Mouse (Mus musculus): ENCODE data around the gene Tbc1d22a.

- no peak for TF ChIP-seq TAL1 (IDR thresholded peaks at IDR 0.05; ENCODE audit: low read length)
- no peak for TF ChIP-seq MAFK (IDR thresholded peaks at IDR 0.05; ENCODE audit: borderline replicate concordance, low read depth, low read length)
- no peak for TF ChIP-seq TCF12 (IDR thresholded peaks at IDR 0.05; ENCODE audit: low read depth, low read length)
- TF ChIP-seq ZNF384 (IDR thresholded peaks at IDR 0.05; ENCODE audit: low read depth, low read length) = no peak
- no peak for TF ChIP-seq GATA1 (IDR thresholded peaks at IDR 0.05; ENCODE audit: low read depth, low read length)
- no peak for TF ChIP-seq HCFC1 (IDR thresholded peaks at IDR 0.05; ENCODE audit: low read depth, low read length)
- no peak for TF ChIP-seq ELF1 (IDR thresholded peaks at IDR 0.05; ENCODE audit: low read depth, low read length)
Observed at GRCm38 (mm10) chr15:86423884-86424283, 209.6 kb downstream of the Tbc1d22a start.

All from MEL (cell line).